Mouse (Mus musculus): ENCODE measurements around the gene Aco1.

- no peak for TF ChIP-seq EP300 (IDR thresholded peaks at IDR 0.05; ENCODE audit: insufficient read depth, low read depth, low read length)
- no peak for TF ChIP-seq POLR2A (IDR thresholded peaks at IDR 0.05; ENCODE audit: insufficient read depth, low read depth, low read length)
These were observed 29.7 kb upstream of the Aco1 start for GRCm38 (mm10) chr4:40113173-40113572.
